Comparison of ENCODE assay signal across 8 mouse cellular contexts in genomic region chr11:88599332-88600130, GRCm38 (mm10).
A peak's percentile ranks its signal among the peaks of the same experiment; 100 is the strongest.
DNase-seq lines count a peak whose midpoint lies in the region; ATAC-seq lines count a peak whose summit lies in the region.

No protein-coding gene starts in this region.

- H3K9ac ChIP-seq in lung, embryonic 16.5 days (ENCODE audit: low read length): no peak overlapping the region
- no peak overlapping the region for H3K9ac ChIP-seq in forebrain, embryonic 14.5 days (ENCODE audit: low read length)
- no peak overlapping the region for H3K9ac ChIP-seq in neural tube, embryonic 13.5 days

- peaks cover 24% of the 10 kb centered on the region for H3K4me1 ChIP-seq in lung, embryonic 16.5 days (replicated peaks; ENCODE audit: control insufficient read depth, insufficient read depth, low read length)
- peaks cover 22% of the 10 kb centered on the region; the same call in 1 of the 2 replicates for H3K4me1 ChIP-seq in forebrain, embryonic 14.5 days (ENCODE audit: control insufficient read depth, insufficient read depth, low read length)
- peaks cover 79% of the 10 kb centered on the region for H3K4me1 ChIP-seq in neural tube, embryonic 13.5 days (replicated peaks)

- H3K27ac ChIP-seq in lung, embryonic 16.5 days (ENCODE audit: low read length): peak overlapping the region; percentile 7; the same call in 1 of the 2 replicates
- H3K27ac ChIP-seq in forebrain, embryonic 14.5 days (ENCODE audit: low read depth, low read length): 0 out of 2 replicates have a peak overlapping the region, but pooled peaks have one; percentile 35
- H3K27ac ChIP-seq in neural tube, embryonic 13.5 days (replicated peaks): peak overlapping the region; percentile 65

- WGBS in lung, embryonic 16.5 days: 55% methylated on average over 17 of the region's 17 CpGs
- WGBS in forebrain, embryonic 14.5 days: 57% methylated on average over 17 of the region's 17 CpGs
- 47% methylated on average over 17 of the region's 17 CpGs for WGBS in neural tube, embryonic 13.5 days

- H3K36me3 ChIP-seq in lung, embryonic 16.5 days (ENCODE audit: control insufficient read depth, insufficient read depth, low read length): peaks cover 2% of the 10 kb centered on the region; the same call in 1 of the 2 replicates
- H3K36me3 ChIP-seq in forebrain, embryonic 14.5 days (ENCODE audit: control insufficient read depth, insufficient read depth, low read length): peaks cover 12% of the 10 kb centered on the region
- no peaks in the 10 kb centered on the region for H3K36me3 ChIP-seq in neural tube, embryonic 13.5 days

- H3K4me3 ChIP-seq in lung, embryonic 16.5 days (ENCODE audit: low read length): no peak overlapping the region
- no peak overlapping the region for H3K4me3 ChIP-seq in forebrain, embryonic 14.5 days (ENCODE audit: low read depth, low read length)
- H3K4me3 ChIP-seq in neural tube, embryonic 13.5 days: no peak overlapping the region

- H3K9me3 ChIP-seq in lung, embryonic 16.5 days (ENCODE audit: control insufficient read depth, low read length): no peaks in the 10 kb centered on the region
- H3K9me3 ChIP-seq in forebrain, embryonic 14.5 days (replicated peaks; ENCODE audit: control insufficient read depth, low read length): no peaks in the 10 kb centered on the region
- H3K9me3 ChIP-seq in neural tube, embryonic 13.5 days: no peaks in the 10 kb centered on the region

- DNase-seq in lung, adult 18-20 months: no peak
- DNase-seq in forebrain, embryonic 14.5 days (ENCODE audit: low spot score): peak; percentile 54
- DNase-seq in layer of hippocampus, postnatal 36 days: peak; percentile 31 to 51
- DNase-seq in embryo, embryonic 9.5 days (ENCODE audit: extremely low spot score): no peak
- no peak for DNase-seq in adipocyte (ENCODE audit: low spot score)

- H3K4me2 ChIP-seq in lung, embryonic 16.5 days (ENCODE audit: low read depth, low read length): no peak overlapping the region
- H3K4me2 ChIP-seq in forebrain, embryonic 14.5 days (ENCODE audit: low read length): no peak overlapping the region
- H3K4me2 ChIP-seq in neural tube, embryonic 13.5 days: peak overlapping the region; percentile 14; the same call in 1 of the 2 replicates

- ATAC-seq in lung, embryonic 16.5 days (ENCODE audit: low read depth): no peak
- ATAC-seq in activated CD4-positive, CD25-positive, alpha-beta regulatory T cell, adult 4 months: peak; percentile 40
- peak; percentile 61; the same call in 1 of the 2 replicates for ATAC-seq in forebrain, embryonic 14.5 days
- peak; percentile 22; the same call in 1 of the 2 replicates for ATAC-seq in neural tube, embryonic 13.5 days (ENCODE audit: low read depth)

- no peaks in the 10 kb centered on the region for H3K27me3 ChIP-seq in lung, embryonic 16.5 days (ENCODE audit: control insufficient read depth, insufficient read depth, low read depth, low read length)
- H3K27me3 ChIP-seq in forebrain, embryonic 14.5 days (replicated peaks; ENCODE audit: control insufficient read depth, insufficient read depth, low read length): no peaks in the 10 kb centered on the region
- no peaks in the 10 kb centered on the region for H3K27me3 ChIP-seq in neural tube, embryonic 13.5 days

Comparison
In these comparisons a context has a peak if more than half of its experiments do, and no peak if none do; other contexts are left out.
1. H3K27ac ChIP-seq: peak in every context shown above with its lines; median percentile 65 in neural tube, embryonic 13.5 days; 35 in forebrain, embryonic 14.5 days; 7 in lung, embryonic 16.5 days.
2. DNase-seq: peak in forebrain, embryonic 14.5 days (single experiment) and layer of hippocampus, postnatal 36 days (2 of 2); none in lung, adult 18-20 months (0 of 2), embryo, embryonic 9.5 days (single experiment) and adipocyte (single experiment).